Mouse (Mus musculus) right cerebral cortex, postnatal 25 days (tissue): ENCODE measurements at regions not wholly inside any gene's neighbourhood (a gene's known extent, or its start where the extent isn't known, plus 50 kb on each side); places are given as distances from the start of the nearest gene placed in this dataset.
A peak's percentile ranks its signal among the peaks of the same experiment; 100 is the strongest.

Source experiments
- DNase-seq: peaks from one replicate; pipeline ENCODE4 v3.0.0; 2022

DNA sequence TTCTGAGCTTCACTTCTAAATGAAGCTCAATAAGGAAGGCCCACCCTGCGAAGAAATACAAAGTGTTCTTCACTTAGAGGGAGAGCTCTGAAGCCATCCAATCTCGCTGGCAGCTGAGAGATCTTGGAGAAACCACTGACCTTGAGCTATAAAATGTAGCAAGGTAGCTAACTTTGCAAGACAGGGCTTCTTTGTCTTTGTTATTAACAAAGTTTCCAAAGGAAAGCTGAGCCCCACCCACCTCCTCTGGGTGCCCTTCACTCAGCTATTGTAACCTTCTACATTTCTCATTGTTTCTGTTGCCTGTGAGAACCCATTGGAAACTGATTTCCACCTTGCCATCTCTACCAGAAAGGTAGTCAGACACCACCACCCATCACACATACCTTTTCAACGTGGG is 57.2 kb upstream of the Usp9x start:
- no peak for DNase-seq

DNA sequence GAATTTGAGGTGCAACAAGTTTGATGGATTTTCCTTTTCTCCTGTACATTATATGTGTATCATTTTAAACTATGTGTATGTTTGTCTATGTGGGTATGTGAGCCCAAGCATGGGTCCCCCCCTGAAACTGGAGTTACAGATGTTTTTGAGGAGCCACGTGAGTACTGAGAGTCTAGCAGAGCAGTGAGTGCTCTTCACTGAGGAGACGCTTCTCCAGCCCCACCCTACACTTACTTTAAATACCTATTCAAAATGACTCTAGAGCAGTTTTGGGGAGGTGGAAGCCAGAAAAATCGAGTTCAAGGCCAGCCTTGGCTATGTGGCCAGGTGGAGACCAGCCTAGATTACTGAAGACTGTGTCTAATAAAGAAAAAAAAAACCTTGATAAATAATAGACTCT is 58.2 kb upstream of the Usp9x start:
- no peak for DNase-seq

DNA sequence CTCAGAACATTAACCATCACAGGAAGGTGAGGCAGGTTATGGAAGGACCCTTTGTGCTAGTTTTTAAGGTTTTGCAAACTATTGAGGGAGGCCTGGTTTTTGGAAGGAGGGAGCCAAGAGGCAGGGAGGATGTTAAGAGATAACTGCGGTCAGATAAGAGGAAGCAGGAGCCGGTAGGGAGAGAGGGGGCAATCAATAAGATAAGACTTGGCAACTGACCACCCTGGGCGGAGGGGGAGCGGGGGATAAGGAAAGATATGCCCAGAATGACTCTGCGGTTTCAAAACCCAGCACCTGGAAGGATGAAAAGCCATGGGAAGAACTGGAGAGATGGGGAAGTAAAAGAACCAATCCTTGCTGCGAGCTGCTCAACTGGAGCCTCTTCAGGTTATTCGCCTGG is 80.5 kb upstream of the Usp9x start:
- DNase-seq, result no peak

DNA sequence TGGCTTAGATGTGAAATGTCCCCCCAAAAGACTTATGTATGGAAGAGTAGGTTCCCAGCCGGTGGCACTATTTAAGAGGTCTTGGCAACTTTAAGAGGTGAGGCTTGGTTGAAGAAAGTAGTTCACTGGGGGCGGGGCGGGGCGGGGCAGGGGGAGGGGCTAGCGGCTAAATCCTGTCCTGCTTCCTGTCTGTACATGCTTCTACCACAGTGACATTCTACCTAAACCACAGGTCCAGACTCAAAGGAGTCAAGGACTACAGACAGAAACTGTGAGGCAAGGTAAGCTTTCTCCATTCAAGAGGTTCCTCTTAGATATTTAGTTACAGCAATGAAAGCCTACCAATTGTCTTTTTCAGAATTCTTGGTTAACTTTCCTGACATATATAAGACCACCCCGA is 93.6 kb upstream of the Usp9x start:
- no peak for DNase-seq

DNA sequence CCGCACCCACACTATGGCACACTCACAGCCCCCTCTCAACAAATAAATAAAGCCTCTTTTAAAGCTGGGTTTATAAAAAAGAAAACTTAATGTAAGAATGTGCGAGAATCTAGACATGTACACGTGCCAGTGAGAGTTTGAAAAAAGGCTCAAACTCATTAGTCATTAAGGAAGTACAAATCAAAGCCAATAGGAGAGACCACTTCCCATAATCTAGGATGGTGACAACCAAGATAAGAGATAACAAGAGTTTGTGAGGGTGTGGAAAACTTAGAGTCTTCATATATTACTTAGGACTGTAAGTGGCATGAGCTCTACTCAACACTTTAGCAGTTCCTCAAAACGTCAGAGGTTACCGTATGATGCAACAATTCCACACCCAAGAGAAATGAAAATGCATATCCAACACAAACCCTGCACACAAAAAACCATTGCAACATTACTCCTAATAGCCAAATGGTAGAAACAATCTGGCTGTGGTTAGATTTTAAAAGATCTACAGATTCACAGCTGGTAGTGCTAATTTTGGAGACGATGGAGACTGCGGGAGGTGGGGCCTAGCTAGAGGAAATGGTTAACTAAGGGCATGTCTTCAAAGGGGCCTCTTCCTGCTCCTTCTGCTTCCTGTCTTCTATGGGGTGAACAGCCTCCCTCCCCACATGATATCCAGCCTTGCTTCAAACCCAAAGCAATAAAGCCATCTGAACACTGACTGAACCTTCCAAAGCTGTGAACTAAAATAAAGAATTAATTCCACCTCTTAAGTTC is 102.1 kb upstream of the Usp9x start:
- DNase-seq, result no peak

DNA sequence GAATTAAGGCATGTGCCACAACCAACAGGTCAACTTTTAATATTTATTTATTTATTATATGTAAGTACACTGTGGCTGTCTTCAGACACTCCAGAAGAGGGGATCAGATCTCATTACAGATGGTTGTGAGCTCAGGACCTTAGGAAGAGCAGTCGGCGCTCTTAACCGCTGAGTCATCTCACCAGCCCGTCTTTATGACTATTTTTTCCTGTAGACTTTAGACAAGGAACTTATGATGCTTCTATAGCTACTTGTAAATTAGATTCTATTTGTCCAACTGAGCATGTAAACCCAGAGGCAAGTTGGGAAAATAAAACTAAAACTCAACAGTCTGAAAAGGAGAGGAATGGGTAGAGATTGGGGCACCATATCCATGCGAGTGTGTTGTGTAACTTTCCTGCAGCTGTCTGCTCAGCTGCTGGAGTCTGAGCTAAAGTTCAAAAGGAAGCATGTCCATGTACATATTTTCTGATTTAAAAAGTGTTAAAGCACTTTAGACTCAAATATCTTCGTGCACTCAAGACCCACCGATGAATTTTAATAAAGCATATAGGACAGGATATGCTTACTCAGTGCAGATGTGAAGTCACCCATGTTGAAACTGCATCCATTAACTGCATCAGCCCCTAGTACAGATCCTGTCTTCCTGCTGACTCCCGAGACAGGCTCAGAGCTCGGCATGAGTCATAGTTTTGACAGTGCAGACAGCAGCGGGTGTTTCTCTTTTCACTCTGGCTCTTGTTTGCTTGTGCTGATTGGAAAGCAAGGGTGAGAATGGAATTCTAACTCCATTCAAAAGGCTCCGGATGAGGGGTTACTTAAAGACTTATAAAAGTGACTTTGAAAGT is 111.6 kb upstream of the Usp9x start:
- DNase-seq, result no peak

DNA sequence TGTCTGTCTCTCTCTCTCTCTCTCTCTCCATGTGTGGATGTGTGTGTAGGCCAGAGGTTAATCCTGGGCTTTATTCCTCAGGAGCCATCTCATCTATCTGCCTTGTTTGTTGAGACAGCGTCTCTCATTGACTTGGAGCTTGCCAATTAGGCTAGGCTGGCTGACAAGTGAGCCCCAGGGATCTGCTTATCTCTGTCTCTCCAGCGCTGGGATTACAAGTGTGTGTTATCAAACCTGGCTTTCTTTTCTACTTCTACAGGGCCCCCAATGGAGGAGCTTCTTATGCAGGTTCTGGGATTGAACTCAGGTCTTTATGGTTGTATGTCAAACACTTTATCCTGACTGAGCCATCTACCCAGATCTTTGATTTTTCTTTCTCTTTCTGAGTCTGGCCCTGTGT is 112.4 kb upstream of the Usp9x start:
- no peak for DNase-seq

DNA sequence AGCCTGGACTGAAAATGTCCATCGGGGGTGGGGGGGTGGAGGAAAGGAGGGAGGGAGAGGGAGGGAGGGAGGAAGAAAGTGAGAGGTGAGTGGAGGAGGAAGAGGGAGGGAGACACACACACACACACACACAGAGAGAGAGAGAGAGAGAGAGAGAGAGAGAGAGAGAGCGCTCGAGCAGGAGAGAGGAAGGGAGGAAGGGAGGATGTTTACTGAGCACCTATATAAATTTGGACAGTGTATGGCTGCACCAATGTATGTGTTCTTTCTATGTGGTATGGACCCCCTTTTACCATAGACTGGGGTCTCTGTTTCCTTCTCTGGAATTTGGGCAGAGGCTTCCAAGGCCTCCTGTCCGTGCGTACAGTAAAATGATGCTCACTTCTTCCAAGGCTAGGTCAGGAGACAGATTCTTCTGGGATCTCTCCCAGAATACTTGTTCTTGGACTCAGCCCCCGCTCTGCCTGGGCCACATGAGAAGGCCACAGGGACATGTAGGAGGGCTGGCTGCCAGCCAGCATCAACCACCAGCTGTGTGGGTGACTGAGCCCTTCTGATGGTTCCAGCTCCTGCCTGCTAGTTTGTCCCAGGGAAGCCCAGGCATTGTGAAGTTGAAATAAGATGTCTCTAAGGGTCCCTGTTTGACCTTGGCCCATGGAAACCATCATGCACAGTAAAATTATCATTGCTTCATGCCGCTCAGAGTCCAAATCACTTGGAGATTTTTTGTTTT is 120.2 kb upstream of the Usp9x start:
- DNase-seq, result peak; percentile 11

DNA sequence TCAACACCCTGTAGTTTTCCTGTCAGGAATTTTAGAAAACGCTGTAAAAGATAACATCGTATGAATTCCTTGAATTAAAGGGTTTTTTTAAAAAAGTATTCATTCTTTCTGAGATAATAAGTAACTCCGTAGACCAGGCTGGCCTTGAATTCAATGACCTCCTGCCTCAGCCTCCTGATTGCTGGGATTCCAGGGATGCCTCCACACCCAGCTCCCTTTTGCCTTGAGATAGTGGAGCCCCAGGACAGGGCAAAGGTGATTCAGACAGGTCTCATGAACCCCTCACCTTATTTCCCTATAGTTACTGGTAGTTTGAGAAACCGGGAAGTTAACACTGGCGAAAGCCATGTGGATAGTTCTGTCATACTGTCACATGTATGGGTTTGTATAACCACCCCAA is 128.8 kb upstream of the Usp9x start:
- DNase-seq, result no peak

DNA sequence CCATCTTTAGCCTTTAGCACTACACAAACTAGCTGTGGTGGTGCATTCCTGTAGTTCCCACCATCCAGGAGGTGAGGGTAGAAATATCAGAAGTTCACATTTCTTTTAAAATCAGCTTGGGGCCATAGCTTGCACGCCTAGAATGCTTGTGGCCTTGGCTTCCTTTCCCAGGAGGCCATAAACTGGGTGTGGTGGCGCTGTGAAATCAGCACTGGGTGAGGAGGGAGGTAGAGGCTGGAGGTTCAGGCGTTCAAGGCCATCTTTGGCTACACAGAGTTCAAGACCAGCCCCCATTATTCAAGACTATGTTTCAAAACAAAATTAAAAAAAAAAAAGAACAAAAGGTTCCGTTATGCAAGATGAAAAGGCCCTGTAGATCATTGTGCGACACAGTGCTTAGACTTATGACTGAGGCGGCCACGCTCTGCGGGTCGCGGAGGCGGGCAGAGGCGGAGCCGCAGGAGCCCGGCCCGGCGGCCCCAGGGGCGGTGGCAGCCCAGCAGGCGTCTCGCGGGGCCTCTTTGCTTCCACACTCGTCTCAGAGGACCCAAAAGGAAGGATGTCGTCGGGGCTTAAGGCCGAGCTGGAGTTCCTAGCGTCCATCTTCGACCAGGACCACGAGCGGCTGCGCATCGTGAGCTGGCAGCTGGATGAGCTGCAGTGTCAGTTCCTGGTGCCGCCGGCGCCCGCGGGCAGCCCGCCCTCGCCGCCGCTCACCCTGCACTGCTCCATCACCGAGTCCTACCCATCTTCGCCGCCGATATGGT is 134.7 kb upstream of the Usp9x start:
- DNase-seq, result peak; percentile 26

DNA sequence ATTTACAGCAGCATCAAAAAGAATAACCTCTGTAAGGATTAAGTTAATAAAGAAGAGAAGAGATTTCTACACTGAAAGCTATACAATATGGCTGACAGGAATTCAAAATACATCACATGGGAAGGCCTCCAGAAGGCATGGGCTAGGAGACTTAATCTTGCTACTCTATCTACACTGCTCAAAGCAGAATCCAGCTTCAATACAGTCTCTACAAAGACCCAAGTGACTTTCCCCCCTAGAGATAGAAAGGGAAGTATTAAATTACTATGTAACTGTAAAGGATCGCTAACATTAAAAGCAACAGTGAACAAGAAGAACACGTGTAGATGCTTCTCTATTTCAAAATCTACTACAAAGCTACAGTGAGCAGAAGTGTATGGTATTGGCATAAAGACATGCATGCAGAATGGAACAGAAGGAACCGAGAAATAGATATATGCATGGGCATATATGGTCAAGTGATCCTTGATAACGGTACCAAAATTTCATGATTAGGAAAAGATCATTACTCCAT is 137.9 kb upstream of the Usp9x start:
- no peak for DNase-seq

DNA sequence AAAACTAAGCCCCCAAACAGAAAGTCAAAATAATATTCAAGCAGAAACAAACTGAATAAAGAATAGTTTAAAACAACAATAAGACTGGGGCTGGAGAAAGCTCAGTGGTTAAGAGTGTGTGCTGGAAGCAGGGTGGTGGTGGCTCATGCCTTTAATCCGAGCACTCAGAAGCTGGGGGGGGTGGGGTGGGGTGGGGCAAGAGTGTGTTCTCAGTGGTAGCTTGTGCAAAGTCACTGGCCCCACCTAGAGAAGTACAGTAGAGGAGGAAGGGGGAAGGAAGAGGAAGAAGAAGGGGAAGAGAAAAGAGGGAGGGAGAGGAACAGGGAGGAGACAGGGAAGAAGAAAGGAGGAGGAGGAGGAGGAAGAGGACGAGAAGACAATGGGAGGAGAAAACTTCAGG is 141.1 kb upstream of the Usp9x start:
- DNase-seq, result no peak

DNA sequence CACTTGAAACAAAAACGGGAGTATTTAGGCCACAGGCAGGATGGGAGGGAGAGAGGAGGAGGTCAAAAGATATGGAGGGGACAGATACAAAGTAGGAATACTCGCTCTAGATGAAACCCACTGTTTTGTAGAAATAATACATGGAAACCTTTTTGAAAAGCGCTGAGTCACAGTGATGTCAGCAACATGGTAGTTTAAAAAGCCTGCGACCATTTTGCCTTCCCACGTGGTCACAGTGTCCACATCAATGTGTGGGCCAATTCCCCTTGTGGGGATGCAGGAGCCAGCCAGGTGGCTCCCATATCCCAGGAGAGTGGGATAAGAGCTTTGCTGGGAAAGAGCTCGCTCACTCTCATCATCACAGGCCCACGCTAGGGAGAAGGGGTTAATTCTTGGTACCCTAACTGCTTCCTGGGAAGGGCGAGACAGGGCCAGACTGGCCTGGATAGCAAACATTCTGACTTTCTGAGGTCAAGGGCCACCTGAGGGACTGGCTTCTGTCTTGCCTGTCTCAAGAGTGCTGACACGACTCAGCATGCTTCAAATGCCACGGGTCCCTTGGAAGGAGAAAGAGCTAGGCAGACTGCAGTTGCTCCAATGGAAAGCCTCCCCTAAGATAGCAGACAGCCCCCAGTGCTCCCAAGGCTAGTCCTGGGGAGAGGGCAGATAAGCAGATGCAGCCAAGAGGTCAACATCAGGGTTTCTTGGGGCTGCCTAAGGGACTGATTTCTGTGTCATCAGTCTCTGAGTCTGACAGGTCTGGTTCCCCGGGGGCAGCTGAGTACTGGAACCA is 143.3 kb upstream of the Usp9x start:
- DNase-seq, result no peak

DNA sequence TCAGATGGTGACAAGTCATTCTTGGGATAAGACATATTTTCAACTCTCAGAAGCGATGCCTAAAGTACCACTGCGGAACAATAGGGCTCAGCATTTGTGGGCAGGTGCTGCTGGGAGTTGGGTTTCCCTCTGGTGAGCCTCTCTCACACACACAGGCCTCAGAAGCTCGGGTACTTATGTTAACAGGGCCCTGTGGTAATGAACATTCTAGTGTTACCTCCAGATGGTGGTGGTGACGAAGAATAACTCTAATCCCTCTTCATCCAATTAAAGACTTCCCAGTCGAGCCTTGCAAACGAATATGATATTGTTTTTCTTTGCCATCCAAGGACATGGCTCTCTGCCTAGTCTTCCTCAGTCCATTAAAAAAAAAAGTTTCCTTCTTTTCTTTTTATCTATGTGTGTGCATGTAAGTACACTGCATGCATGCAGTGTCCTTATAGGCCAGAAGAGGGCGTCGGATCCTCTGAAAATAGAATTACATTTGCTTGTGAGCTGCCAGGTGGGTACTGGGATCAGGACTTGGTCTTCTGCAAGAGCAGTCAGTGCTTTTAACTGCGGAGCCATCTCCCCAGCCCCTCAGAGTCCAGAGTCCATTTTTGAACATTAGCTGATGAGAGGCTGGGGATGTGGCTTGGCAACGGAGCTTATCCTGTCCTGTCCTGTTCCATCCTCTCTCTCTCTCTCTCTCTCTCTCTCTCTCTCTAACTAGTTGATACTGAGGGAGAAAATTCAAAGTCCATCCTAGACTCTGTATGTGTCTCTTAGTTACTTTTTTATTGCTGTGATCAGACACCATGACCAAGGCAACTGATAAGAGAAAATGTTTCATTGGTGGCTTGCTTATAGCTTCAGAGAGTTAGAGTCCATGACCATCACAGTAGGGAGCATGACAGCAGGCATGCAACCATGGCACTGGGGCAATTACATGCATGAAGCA is 146.3 kb upstream of the Usp9x start:
- no peak for DNase-seq

DNA sequence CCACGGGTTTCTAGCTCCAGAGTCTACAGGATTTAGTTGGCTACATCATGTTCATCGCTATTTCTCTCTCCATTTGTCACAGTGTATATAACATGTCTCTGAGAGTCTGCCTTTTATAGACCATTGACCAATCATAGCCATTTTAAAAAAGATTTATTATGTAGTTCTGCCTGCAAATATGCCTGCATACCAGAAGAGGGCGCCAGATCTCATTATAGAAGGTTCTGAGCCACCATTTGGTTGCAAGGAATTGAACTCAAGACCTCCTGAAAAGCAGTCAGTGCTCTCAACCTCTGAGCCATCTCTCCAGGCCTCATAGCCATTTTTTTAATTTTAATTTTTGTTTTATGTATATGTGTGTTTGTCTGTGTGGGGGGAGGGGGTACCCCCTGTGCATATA is 151.7 kb upstream of the Usp9x start:
- DNase-seq, result no peak

DNA sequence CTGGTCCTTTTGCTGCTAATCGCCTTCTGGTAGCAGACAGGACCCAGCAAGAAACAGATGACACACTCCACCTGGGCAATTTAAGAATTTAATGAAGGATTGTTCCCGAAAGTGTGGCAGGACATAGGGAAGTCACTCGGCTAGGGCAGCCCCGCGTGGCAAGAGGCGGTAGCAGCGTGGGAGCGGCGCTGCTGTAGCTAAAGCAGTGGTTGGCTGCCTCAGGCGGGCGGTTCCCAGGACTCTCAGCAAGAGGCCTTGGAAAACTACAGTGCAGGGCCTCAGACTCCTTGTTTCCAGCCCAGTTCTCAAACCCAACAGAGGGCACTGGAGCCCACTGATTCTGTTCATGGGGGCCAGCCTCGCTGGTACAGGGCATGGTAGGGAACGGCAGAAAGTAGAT is 154.2 kb upstream of the Usp9x start:
- DNase-seq, result no peak

DNA sequence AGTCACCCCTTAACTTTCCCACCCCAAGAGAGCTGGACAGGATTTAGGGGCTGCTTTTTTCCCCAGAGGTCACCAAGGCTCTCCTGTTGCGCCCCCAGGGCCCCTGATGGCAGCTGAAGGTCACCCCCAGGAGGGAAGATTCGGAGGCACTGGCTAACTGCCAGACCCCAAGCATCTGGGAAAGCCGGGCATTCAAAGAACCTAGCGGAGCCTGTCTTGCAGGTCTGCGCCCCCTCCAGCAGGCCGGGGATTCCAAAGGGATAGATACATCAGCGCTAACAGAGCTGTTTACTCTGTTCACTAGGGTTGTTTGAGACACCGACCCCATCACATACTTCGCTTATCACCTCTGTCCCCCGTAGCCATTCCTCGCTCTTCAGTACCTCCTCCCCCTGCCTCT is 154.6 kb upstream of the Usp9x start:
- no peak for DNase-seq

DNA sequence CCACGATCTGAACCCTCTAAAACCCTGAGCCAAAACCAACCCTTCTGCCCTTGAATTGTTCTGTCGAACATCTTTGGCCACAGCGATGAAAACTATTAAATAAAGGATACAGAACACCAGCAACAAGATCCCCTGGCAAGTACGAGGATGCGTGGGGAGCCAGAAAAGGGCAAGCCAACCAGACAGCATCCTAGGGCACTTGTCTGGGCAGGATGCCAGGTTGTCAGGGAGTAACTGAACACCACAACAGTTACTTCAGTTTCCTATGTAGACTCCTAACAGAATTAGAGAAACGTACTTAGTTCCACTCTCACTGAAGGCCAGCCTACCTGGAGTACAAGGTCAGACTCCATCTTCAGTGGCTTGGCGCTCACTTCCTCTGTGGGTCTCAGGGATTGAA is 138.4 kb upstream of the Med14 start:
- DNase-seq, result no peak

DNA sequence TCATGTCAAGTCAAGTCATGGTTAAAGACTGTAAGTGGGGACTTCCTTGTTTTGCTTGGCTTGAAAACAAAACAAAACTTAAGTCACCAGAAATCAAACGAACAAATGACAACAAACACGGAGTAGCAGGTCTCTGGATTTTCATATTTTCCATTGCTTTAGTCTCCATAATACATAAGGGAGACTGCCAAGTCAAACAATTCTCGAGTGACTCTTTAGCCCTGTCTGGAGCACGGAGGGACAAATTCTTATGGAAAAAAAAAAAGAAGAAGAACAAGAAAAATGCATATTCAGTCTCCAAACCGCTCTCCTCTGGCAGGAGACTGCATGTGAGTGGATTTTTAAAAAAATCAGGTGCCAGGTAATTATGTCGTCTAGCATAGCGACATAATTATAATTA is 129.6 kb upstream of the Med14 start:
- no peak for DNase-seq

DNA sequence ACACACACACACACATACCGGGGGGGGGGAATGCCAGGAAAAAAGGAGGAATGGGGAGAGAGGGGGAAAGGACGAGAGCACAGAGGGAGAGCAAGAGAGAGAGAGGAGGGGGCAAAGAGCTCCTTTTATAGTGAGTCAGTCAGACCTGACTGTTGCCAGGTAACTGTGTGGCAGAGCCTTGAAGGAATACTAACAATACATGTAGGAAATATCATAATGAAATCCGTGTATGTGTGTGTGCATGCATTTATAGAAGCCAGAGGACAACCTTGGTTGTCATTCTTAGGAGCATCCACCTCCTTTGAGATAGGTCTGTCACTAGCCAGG is 127.6 kb upstream of the Med14 start:
- DNase-seq, result no peak
